Mouse (Mus musculus) cerebellum, adult 2 months (tissue): ENCODE measurements around the gene Vapb.

Experiments
- CTCF ChIP-seq: fragments of 200-500 bp; IDR thresholded peaks from 2 replicates; pipeline ENCODE4 v1.5.1; 2011; ENCODE audit warnings: low read depth, mild to moderate bottlenecking, control low read depth, low read length, moderate library complexity, borderline replicate concordance; ENCODE audit not compliant: insufficient read depth
- POLR2A ChIP-seq: fragments of 200-500 bp; IDR thresholded peaks from 2 replicates; pipeline ENCODE4 v1.6.1; 2011; ENCODE audit warnings: low read length, control low read depth, borderline replicate concordance; ENCODE audit not compliant: insufficient read depth

- TF ChIP-seq CTCF (no peak), POLR2A (no peak)
Observed at GRCm38 (mm10) chr2:173791904-173792757, 54.8 kb downstream of the Vapb start.
